Mouse (Mus musculus): ENCODE results near the gene Olfr742. TPM values are rescaled to one million over a fixed set of nuclear protein-coding genes. Genes with fewer than 3 reads are reported as not detected.

The Olfr742 gene
- not detected for polyA plus RNA-seq (2014; fragmentation: Illumina TruSeq; extraction: RNeasy Lipid Tissue Mini Kit (QIAGEN cat#74804); ENCODE audit: low read depth, low replicate concordance)

GRCm38 (mm10) chr14:50503300-50503699 lies at the start of gene Olfr742:
Gene Olfr742, plus strand, starts transcription at chr14:50503600.

GRCm38 (mm10) chr14:50472438-50472837 lies 31.0 kb upstream of the Olfr742 start, which contains the start of gene Olfr741:
Gene Olfr741, plus strand, starts transcription at chr14:50472738.

GRCm38 (mm10) chr14:50521539-50521938 lies 18.1 kb downstream of the Olfr742 start, which contains the start of gene Olfr743:
Gene Olfr743, plus strand, starts transcription at chr14:50521839.

Other genes starting within 250 kb of the Olfr742 start
- not detected for gene Olfr732, start 219.4 kb upstream of the Olfr742 start, polyA plus RNA-seq (2014; fragmentation: Illumina TruSeq; extraction: RNeasy Lipid Tissue Mini Kit (QIAGEN cat#74804); ENCODE audit: low read depth, low replicate concordance)
- not detected for gene Olfr733, start 202.1 kb upstream of the Olfr742 start, polyA plus RNA-seq (2014; fragmentation: Illumina TruSeq; extraction: RNeasy Lipid Tissue Mini Kit (QIAGEN cat#74804); ENCODE audit: low read depth, low replicate concordance)
- gene Olfr734, start 176.8 kb upstream of the Olfr742 start, polyA plus RNA-seq (2014; fragmentation: Illumina TruSeq; extraction: RNeasy Lipid Tissue Mini Kit (QIAGEN cat#74804); ENCODE audit: low read depth, low replicate concordance) = not detected
- not detected for gene Olfr735, start 154.7 kb upstream of the Olfr742 start, polyA plus RNA-seq (2014; fragmentation: Illumina TruSeq; extraction: RNeasy Lipid Tissue Mini Kit (QIAGEN cat#74804); ENCODE audit: low read depth, low replicate concordance)
- gene Tlr11, start 145.7 kb upstream of the Olfr742 start, polyA plus RNA-seq (2014; fragmentation: Illumina TruSeq; extraction: RNeasy Lipid Tissue Mini Kit (QIAGEN cat#74804); ENCODE audit: low read depth, low replicate concordance) = 0.24 TPM
- gene Olfr736, start 122.4 kb upstream of the Olfr742 start, polyA plus RNA-seq (2014; fragmentation: Illumina TruSeq; extraction: RNeasy Lipid Tissue Mini Kit (QIAGEN cat#74804); ENCODE audit: low read depth, low replicate concordance) = not detected
- gene Olfr738, start 96.0 kb upstream of the Olfr742 start, polyA plus RNA-seq (2014; fragmentation: Illumina TruSeq; extraction: RNeasy Lipid Tissue Mini Kit (QIAGEN cat#74804); ENCODE audit: low read depth, low replicate concordance) = not detected
- not detected for gene Olfr739, start 85.0 kb upstream of the Olfr742 start, polyA plus RNA-seq (2014; fragmentation: Illumina TruSeq; extraction: RNeasy Lipid Tissue Mini Kit (QIAGEN cat#74804); ENCODE audit: low read depth, low replicate concordance)
- not detected for gene Olfr740, start 58.1 kb upstream of the Olfr742 start, polyA plus RNA-seq (2014; fragmentation: Illumina TruSeq; extraction: RNeasy Lipid Tissue Mini Kit (QIAGEN cat#74804); ENCODE audit: low read depth, low replicate concordance)
- not detected for gene Olfr741, start 30.9 kb upstream of the Olfr742 start, polyA plus RNA-seq (2014; fragmentation: Illumina TruSeq; extraction: RNeasy Lipid Tissue Mini Kit (QIAGEN cat#74804); ENCODE audit: low read depth, low replicate concordance)
- gene Olfr743, start 18.2 kb downstream of the Olfr742 start, polyA plus RNA-seq (2014; fragmentation: Illumina TruSeq; extraction: RNeasy Lipid Tissue Mini Kit (QIAGEN cat#74804); ENCODE audit: low read depth, low replicate concordance) = not detected
- not detected for gene Olfr744, start 111.3 kb downstream of the Olfr742 start, polyA plus RNA-seq (2014; fragmentation: Illumina TruSeq; extraction: RNeasy Lipid Tissue Mini Kit (QIAGEN cat#74804); ENCODE audit: low read depth, low replicate concordance)
- not detected for gene Olfr745, start 135.8 kb downstream of the Olfr742 start, polyA plus RNA-seq (2014; fragmentation: Illumina TruSeq; extraction: RNeasy Lipid Tissue Mini Kit (QIAGEN cat#74804); ENCODE audit: low read depth, low replicate concordance)
- not detected for gene Olfr746, start 143.5 kb downstream of the Olfr742 start, polyA plus RNA-seq (2014; fragmentation: Illumina TruSeq; extraction: RNeasy Lipid Tissue Mini Kit (QIAGEN cat#74804); ENCODE audit: low read depth, low replicate concordance)
- not detected for gene Olfr747, start 189.6 kb downstream of the Olfr742 start, polyA plus RNA-seq (2014; fragmentation: Illumina TruSeq; extraction: RNeasy Lipid Tissue Mini Kit (QIAGEN cat#74804); ENCODE audit: low read depth, low replicate concordance)
- gene Olfr748, start 203.8 kb downstream of the Olfr742 start, polyA plus RNA-seq (2014; fragmentation: Illumina TruSeq; extraction: RNeasy Lipid Tissue Mini Kit (QIAGEN cat#74804); ENCODE audit: low read depth, low replicate concordance) = not detected
- not detected for gene Olfr749, start 241.5 kb downstream of the Olfr742 start, polyA plus RNA-seq (2014; fragmentation: Illumina TruSeq; extraction: RNeasy Lipid Tissue Mini Kit (QIAGEN cat#74804); ENCODE audit: low read depth, low replicate concordance)